Mouse (Mus musculus) cerebellum, adult 2 months (tissue): ENCODE data around the gene Fam205c. TPM values are rescaled to one million over a fixed set of nuclear protein-coding genes. Genes with fewer than 3 reads are reported as not detected.

Experiments used
- DNase-seq, 2 experiments: peaks; one replicate each; pipeline ENCODE4 v3.0.0; 2021
- H3K27ac ChIP-seq: fragments of 200-500 bp; 2 replicates; pipeline ENCODE4 v1.5.1; 2012; ENCODE audit warnings: low read length, control low read depth, inconsistent platforms; ENCODE audit not compliant: insufficient read depth
- H3K27me3 ChIP-seq: fragments of 200-500 bp; 2 replicates; pipeline ENCODE4 v1.6.1; 2012; ENCODE audit warnings: inconsistent platforms, mild to moderate bottlenecking, low read length, moderate library complexity; ENCODE audit not compliant: control insufficient read depth, insufficient read depth
- H3K4me1 ChIP-seq: fragments of 200-500 bp; 2 replicates; pipeline ENCODE4 v1.6.1; 2011; ENCODE audit warnings: low read length; ENCODE audit not compliant: control insufficient read depth, insufficient read depth
- H3K4me3 ChIP-seq: fragments of 200-500 bp; replicated peaks from 2 replicates; pipeline ENCODE3; 2011; ENCODE audit warnings: mild to moderate bottlenecking, low read depth, low read length, control low read depth; ENCODE audit not compliant: insufficient read depth
- CTCF ChIP-seq: fragments of 200-500 bp; IDR thresholded peaks from 2 replicates; pipeline ENCODE4 v1.5.1; 2011; ENCODE audit warnings: low read depth, mild to moderate bottlenecking, control low read depth, low read length, moderate library complexity, borderline replicate concordance; ENCODE audit not compliant: insufficient read depth
- POLR2A ChIP-seq: fragments of 200-500 bp; IDR thresholded peaks from 2 replicates; pipeline ENCODE4 v1.6.1; 2011; ENCODE audit warnings: low read length, control low read depth, borderline replicate concordance; ENCODE audit not compliant: insufficient read depth
- WGBS: fragments of 180-500 bp; shearing (Covaris S2); methylation state at CpG from one replicate; pipeline ENCODE4 v1.1.7; 2018; 5-methylcytosine and 5-hydroxymethylcytosine counted together
- polyA plus RNA-seq: library from polyadenylated mRNA; depleted of rRNA; stranded (reverse); fragments of >200 nt; gene quantifications from 2 replicates; pipeline ENCODE4 v1.2.3, GENCODE M21; 2012

The Fam205c gene
- polyA plus RNA-seq, 1 experiment = 0.10 TPM

GRCm38 (mm10) chr4:42915311-42915710 is 41.3 kb upstream of the Fam205c start:
- Histone ChIP-seq H3K4me1 (no peaks in the 10 kb centered on the region), H3K27me3 (no peaks in the 10 kb centered on the region), H3K4me3 (no peak overlapping the region), H3K27ac (no peak overlapping the region)
- TF ChIP-seq POLR2A (no peak), CTCF (no peak)
- 89% methylated on average over 12 of the region's 12 CpGs for WGBS
- DNase-seq = no peak

GRCm38 (mm10) chr4:42913391-42913790 is 39.4 kb upstream of the Fam205c start:
- WGBS = 71% methylated on average over 10 of the region's 10 CpGs
- no peak overlapping the region for H3K27ac ChIP-seq
- no peaks in the 10 kb centered on the region for H3K27me3 ChIP-seq
- no peak for DNase-seq
- H3K4me1 ChIP-seq = no peaks in the 10 kb centered on the region
- no peak overlapping the region for H3K4me3 ChIP-seq
- TF ChIP-seq POLR2A = no peak
- TF ChIP-seq CTCF = no peak

DNA sequence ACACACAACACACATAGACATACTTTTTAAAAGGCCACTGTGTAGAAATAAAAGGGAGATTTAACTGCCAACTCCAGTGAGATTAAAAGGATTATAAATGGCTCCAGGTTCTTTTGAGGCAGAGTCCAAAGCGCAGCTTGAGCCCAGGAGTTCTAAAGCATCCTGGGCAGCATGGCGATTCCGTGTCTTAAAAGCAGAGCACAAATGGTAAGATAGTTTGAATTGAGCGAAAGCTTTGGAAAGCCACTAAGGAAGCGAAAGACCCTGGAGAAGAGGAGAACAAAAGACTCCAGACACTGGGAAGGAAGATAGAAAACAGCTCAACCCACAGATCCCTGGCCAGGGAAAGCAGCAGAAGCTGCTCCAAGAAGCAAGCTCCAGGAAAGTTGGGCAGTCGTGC is 30.9 kb upstream of the Fam205c start:
- no peak for TF ChIP-seq POLR2A
- H3K27me3 ChIP-seq = no peaks in the 10 kb centered on the region
- peaks cover 6% of the 10 kb centered on the region; the same call in 1 of the 2 replicates for H3K4me1 ChIP-seq
- no peak for DNase-seq
- H3K27ac ChIP-seq = no peak overlapping the region
- WGBS = 73% methylated on average over 6 of the region's 6 CpGs
- H3K4me3 ChIP-seq = no peak overlapping the region

GRCm38 (mm10) chr4:42904523-42904922 is 30.5 kb upstream of the Fam205c start:
- WGBS = 92% methylated on average over 3 of the region's 3 CpGs
- Histone ChIP-seq H3K4me1 (peaks cover 6% of the 10 kb centered on the region; the same call in 1 of the 2 replicates), H3K27ac (no peak overlapping the region), H3K4me3 (no peak overlapping the region), H3K27me3 (no peaks in the 10 kb centered on the region)
- DNase-seq = no peak
- TF ChIP-seq CTCF (no peak), POLR2A (no peak)

DNA sequence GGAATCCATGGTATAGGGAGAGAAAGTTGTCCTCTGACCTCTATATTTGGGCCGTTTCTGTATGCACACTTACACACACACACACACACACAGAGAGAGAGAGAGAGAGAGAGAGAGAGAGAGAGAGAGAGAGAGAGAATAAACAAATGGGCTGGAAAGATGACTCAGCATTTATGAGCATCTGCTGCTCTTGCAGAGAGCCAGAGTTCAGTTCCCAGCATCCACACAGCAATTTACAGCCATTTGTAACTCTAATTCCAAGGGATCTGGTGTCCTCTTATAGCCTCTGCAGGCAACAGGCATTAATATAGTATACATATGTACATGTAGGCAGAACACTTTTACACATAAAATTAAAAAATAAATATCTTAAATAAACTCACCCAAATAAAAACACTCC is 29.9 kb upstream of the Fam205c start:
- Histone ChIP-seq H3K4me3 (no peak overlapping the region), H3K27ac (no peak overlapping the region), H3K4me1 (peaks cover 6% of the 10 kb centered on the region; the same call in 1 of the 2 replicates), H3K27me3 (no peaks in the 10 kb centered on the region)
- TF ChIP-seq CTCF (no peak), POLR2A (no peak)
- no peak for DNase-seq
- WGBS = 80% methylated on average over 1 of the region's 1 CpGs

- H3K27ac ChIP-seq = no peak overlapping the region
- H3K27me3 ChIP-seq = no peaks in the 10 kb centered on the region
- 86% methylated on average over 5 of the region's 5 CpGs for WGBS
- H3K4me1 ChIP-seq = peaks cover 6% of the 10 kb centered on the region; the same call in 1 of the 2 replicates
- peak in 1 of 2 experiments; percentile 39 for DNase-seq
- H3K4me3 ChIP-seq = no peak overlapping the region
- TF ChIP-seq CTCF (no peak), POLR2A (no peak)
These were observed 28.7 kb upstream of the Fam205c start for GRCm38 (mm10) chr4:42902730-42903129.

GRCm38 (mm10) chr4:42902174-42902573 is 28.1 kb upstream of the Fam205c start:
- H3K4me1 ChIP-seq = peaks cover 6% of the 10 kb centered on the region; the same call in 1 of the 2 replicates
- no peak overlapping the region for H3K4me3 ChIP-seq
- peak; percentile 40; the same call in 1 of the 2 replicates for TF ChIP-seq CTCF
- TF ChIP-seq POLR2A = no peak
- 59% methylated on average over 9 of the region's 9 CpGs for WGBS
- H3K27ac ChIP-seq = no peak overlapping the region
- no peak for DNase-seq
- no peaks in the 10 kb centered on the region for H3K27me3 ChIP-seq

- WGBS = 14% methylated on average over 5 of the region's 5 CpGs
- DNase-seq = peak in 1 of 2 experiments; percentile 11
- H3K4me3 ChIP-seq = no peak overlapping the region
These were observed 26.8 kb upstream of the Fam205c start for GRCm38 (mm10) chr4:42900878-42901277.

GRCm38 (mm10) chr4:42898914-42899313 is 24.9 kb upstream of the Fam205c start:
- TF ChIP-seq CTCF (no peak), POLR2A (no peak)
- Histone ChIP-seq H3K27ac (no peak overlapping the region), H3K27me3 (no peaks in the 10 kb centered on the region), H3K4me1 (peaks cover 6% of the 10 kb centered on the region; the same call in 1 of the 2 replicates), H3K4me3 (no peak overlapping the region)
- 53% methylated on average over 3 of the region's 3 CpGs for WGBS
- DNase-seq = no peak

More at GRCm38 (mm10) chr4:42900878-42901277, 26.8 kb upstream of the Fam205c start:
- peaks cover 6% of the 10 kb centered on the region; the same call in 1 of the 2 replicates for H3K4me1 ChIP-seq
- H3K27me3 ChIP-seq = no peaks in the 10 kb centered on the region
- no peak overlapping the region for H3K27ac ChIP-seq
- no peak for TF ChIP-seq CTCF
- TF ChIP-seq POLR2A = no peak
